Mouse (Mus musculus) liver, embryonic 15.5 days (tissue): ENCODE results near the gene Nap1l5. TPM values are rescaled to one million over a fixed set of nuclear protein-coding genes. Genes with fewer than 3 reads are reported as not detected.

Source experiments
- ATAC-seq: fragments of 200-750 bp; cut with Nextera tagmentation; 2 replicates; pipeline ENCODE4 v1.8.0; 2017; ENCODE audit warnings: moderate number of reproducible peaks, mild to moderate bottlenecking, moderate library complexity; ENCODE audit not compliant: insufficient read depth
- H3K27ac ChIP-seq: fragments of 300-500 bp; sonication (generic); replicated peaks from 2 replicates; pipeline ENCODE4 v1.5.1; 2015; ENCODE audit warnings: mild to moderate bottlenecking, inconsistent platforms
- H3K27me3 ChIP-seq: fragments of 300-500 bp; sonication (generic); 2 replicates; pipeline ENCODE4 v1.6.1; 2015; ENCODE audit warnings: mild to moderate bottlenecking, inconsistent platforms
- H3K36me3 ChIP-seq: fragments of 300-500 bp; sonication (generic); replicated peaks from 2 replicates; pipeline ENCODE4 v1.6.1; 2015; ENCODE audit warnings: moderate library complexity, mild to moderate bottlenecking, inconsistent platforms
- H3K4me1 ChIP-seq: fragments of 300-500 bp; sonication (generic); replicated peaks from 2 replicates; pipeline ENCODE4 v1.6.1; 2015; ENCODE audit warnings: inconsistent platforms
- H3K4me2 ChIP-seq: fragments of 300-500 bp; sonication (generic); 2 replicates; pipeline ENCODE4 v1.6.1; 2015; ENCODE audit warnings: moderate library complexity, mild to moderate bottlenecking, inconsistent platforms
- H3K4me3 ChIP-seq: fragments of 300-500 bp; sonication (generic); replicated peaks from 2 replicates; pipeline ENCODE4 v1.5.1; 2015; ENCODE audit warnings: mild to moderate bottlenecking, inconsistent platforms
- H3K9ac ChIP-seq: fragments of 300-500 bp; sonication (generic); 2 replicates; pipeline ENCODE4 v1.6.1; 2015; ENCODE audit warnings: moderate library complexity, mild to moderate bottlenecking, inconsistent platforms
- H3K9me3 ChIP-seq: fragments of 300-500 bp; sonication (generic); replicated peaks from 2 replicates; pipeline ENCODE4 v1.6.1; 2016; ENCODE audit warnings: inconsistent platforms
- WGBS: fragments of 180-500 bp; shearing (Covaris S2); methylation state at CpG from one replicate; pipeline ENCODE4 v1.1.7; 2015; ENCODE audit warnings: mixed read lengths; ENCODE audit not compliant: insufficient replicate concordance; 5-methylcytosine and 5-hydroxymethylcytosine counted together
- polyA plus RNA-seq: library from polyadenylated mRNA; unstranded; fragments of >200 nt; fragmentation: Nextera tagmentation; extraction: Ambion mirVana; gene quantifications from 2 replicates; pipeline ENCODE4 v1.2.1, GENCODE M21; 2015

Gene Nap1l5
- 0.06 and 0.10 TPM in 2 replicates for polyA plus RNA-seq

DNA sequence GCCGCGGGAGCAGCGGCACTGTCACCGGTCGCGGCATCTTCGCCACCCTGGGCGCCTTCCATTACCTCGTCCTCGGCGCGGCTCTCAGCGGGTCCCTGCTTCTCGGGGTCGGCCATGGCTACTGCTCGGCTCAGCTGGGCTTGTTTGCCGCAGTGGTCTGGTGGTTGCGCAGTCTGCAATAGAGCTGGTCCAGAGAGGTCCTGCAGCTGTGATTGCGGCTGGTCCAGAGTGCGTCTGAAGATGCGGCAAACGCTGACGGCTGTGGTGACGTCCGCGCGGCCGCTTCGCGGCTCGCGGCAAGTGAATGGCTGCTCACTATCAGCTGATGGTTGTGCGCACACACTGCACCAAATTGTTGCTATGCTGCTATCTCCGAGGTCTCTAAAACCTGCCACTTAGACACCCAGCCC is at the start of gene Nap1l5:
Nap1l5 (minus strand) TSS at position 225 of the 410 bp plus-strand sequence.
- 55% methylated on average over 34 of the region's 34 CpGs for WGBS
- Histone ChIP-seq H3K27me3 (peaks cover 14% of the 10 kb centered on the region; the same call in 1 of the 2 replicates), H3K4me2 (peak within 1 kb of the TSS; percentile 43), H3K4me1 (no peaks in the 10 kb centered on the region), H3K4me3 (peak within 1 kb of the TSS; percentile 18; the same call in 1 of the 2 replicates), H3K9me3 (no peaks in the 10 kb centered on the region), H3K27ac (no peak within 1 kb of the TSS), H3K9ac (no peak within 1 kb of the TSS), H3K36me3 (no peaks in the 10 kb centered on the region)
- no peak for ATAC-seq

DNA sequence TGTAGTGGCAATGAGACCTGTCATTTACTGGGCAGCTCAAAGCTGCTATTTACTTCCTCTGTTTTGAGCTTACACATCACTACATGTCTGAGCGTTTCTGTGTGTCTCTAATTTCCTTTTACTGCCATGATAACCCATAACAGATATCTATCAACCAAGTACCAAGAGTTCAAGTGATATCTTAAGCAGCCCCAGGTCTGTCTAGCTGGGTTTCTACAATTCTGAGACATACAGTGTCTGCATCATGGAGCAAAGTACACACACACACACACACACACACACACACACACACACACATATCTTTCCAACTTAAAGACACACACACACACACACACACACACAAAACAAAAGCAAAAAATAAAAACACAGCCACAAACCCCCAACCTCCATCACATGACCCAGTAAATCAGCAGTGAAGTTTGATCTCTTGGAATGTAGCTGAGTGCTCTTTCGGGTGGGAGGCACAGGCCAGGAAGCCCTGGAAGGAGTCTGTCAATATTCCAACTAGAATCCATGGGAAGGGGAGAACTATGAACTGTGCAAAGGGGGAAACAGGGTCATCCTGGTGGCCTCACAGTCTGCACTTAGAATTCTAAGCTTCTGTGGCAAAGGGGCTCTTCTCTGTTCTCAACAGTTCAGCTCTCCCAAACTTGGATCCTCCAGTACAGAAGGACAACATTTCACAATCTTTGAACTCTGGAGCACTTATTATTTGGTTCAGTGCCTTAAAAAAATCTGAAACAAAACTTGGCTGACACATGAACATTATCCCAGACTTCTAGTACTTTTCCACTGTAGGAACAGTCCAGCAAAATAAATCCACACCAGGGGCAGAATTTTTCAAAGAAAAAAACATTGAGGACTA is 44.5 kb upstream of the Nap1l5 start:
- H3K4me2 ChIP-seq: no peak overlapping the region
- H3K4me1 ChIP-seq: no peaks in the 10 kb centered on the region
- H3K36me3 ChIP-seq: peaks cover 7% of the 10 kb centered on the region; the same call in 1 of the 2 replicates
- H3K27me3 ChIP-seq: no peaks in the 10 kb centered on the region
- H3K4me3 ChIP-seq: no peak overlapping the region
- no peak overlapping the region for H3K27ac ChIP-seq
- H3K9ac ChIP-seq: no peak overlapping the region
- H3K9me3 ChIP-seq: no peaks in the 10 kb centered on the region
- ATAC-seq: 0 out of 2 replicates have a peak, but pooled peaks have one; percentile 9
- 30% methylated on average over 2 of the region's 2 CpGs for WGBS

DNA sequence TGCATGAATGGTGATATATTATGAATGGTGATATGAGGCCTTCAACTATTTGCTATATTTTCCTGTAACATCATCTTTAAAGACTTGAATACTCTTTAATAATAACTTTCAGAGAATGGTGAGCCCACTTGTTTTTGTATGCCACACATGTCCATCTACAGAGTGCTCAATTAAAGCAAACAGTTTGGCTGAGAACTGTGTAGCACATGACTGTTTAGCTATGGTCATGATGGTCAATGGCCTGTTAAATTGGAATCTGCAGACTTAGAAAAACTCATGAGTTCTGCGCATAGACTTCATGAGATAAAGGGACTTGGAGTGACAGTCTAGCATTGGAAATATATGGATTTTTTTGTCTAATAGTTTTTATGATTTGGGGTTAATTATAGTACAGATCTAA is 43.5 kb upstream of the Nap1l5 start:
- WGBS: 81% methylated on average over 1 of the region's 1 CpGs
- Histone ChIP-seq H3K9ac (no peak overlapping the region), H3K27ac (no peak overlapping the region), H3K4me2 (no peak overlapping the region), H3K4me3 (no peak overlapping the region), H3K4me1 (no peaks in the 10 kb centered on the region), H3K9me3 (no peaks in the 10 kb centered on the region), H3K36me3 (peaks cover 7% of the 10 kb centered on the region; the same call in 1 of the 2 replicates), H3K27me3 (no peaks in the 10 kb centered on the region)
- no peak for ATAC-seq

DNA sequence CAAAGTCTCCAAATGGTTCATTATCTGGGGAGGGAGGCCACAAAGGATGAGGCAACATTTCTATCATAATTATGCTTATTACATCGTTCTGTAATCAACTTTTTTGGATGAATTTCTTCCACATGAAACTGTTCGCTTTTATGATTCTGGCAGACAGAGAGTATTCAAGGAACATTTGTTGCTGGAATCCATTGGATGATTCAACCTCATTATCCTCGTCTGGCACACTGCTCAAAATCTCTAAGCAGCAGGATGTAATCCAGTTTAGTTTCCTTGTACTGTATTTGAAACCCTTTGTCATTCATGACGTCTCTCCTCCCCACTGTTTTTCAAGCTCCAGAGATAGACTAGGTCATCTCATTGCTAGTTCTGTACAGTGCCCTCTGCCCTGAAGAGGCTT is 40.0 kb upstream of the Nap1l5 start:
- H3K4me3 ChIP-seq: no peak overlapping the region
- no peak overlapping the region for H3K4me2 ChIP-seq
- no peaks in the 10 kb centered on the region for H3K9me3 ChIP-seq
- H3K27ac ChIP-seq: no peak overlapping the region
- H3K4me1 ChIP-seq: no peaks in the 10 kb centered on the region
- peaks cover 4% of the 10 kb centered on the region; the same call in 1 of the 2 replicates for H3K36me3 ChIP-seq
- H3K9ac ChIP-seq: no peak overlapping the region
- ATAC-seq: no peak
- 56% methylated on average over 4 of the region's 4 CpGs for WGBS
- no peaks in the 10 kb centered on the region for H3K27me3 ChIP-seq

DNA sequence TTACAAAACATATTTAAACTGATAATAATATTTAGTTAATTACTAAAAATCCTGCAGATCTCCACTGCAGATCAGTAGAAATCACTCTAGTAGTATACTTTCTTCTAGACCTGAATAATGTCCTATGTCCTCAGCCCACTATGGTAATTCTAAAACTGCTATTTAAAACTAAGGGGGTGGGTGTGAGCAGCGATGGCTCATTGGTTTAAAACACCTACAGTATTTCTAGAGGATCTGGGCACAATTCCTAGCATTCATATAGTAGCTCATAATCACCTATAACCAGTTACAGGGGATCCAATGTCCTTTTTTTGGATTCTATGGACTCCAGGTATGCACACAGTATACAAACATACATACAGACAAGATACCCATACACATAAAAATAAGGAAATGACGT is 39.4 kb upstream of the Nap1l5 start:
- no peaks in the 10 kb centered on the region for H3K9me3 ChIP-seq
- 36% methylated on average over 2 of the region's 2 CpGs for WGBS
- H3K4me2 ChIP-seq: no peak overlapping the region
- peaks cover 4% of the 10 kb centered on the region; the same call in 1 of the 2 replicates for H3K36me3 ChIP-seq
- H3K27ac ChIP-seq: no peak overlapping the region
- ATAC-seq: no peak
- H3K4me1 ChIP-seq: no peaks in the 10 kb centered on the region
- no peaks in the 10 kb centered on the region for H3K27me3 ChIP-seq
- H3K9ac ChIP-seq: no peak overlapping the region
- no peak overlapping the region for H3K4me3 ChIP-seq

DNA sequence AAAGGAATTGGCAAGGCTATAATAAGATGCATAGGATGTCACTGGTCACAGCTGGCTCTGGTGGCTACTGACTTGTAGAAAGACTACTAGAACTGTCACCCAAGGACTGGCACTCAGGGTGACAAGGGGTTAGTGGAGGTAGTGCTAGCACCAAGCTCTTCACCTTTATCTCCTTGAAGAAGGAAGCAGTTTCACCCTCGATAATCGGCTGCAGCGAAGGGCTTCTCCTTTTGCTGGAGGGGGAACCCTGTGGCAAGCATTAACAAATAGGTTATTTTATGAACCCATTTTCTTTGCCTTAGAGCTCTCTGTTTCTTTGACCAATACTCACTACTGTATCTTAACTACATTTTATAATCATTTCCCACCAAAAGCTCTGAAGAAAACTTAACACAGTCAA is 37.1 kb upstream of the Nap1l5 start:
- H3K4me3 ChIP-seq: no peak overlapping the region
- H3K4me1 ChIP-seq: no peaks in the 10 kb centered on the region
- H3K27me3 ChIP-seq: no peaks in the 10 kb centered on the region
- H3K9me3 ChIP-seq: no peaks in the 10 kb centered on the region
- H3K36me3 ChIP-seq: peaks cover 4% of the 10 kb centered on the region; the same call in 1 of the 2 replicates
- WGBS: 15% methylated on average over 3 of the region's 3 CpGs
- H3K4me2 ChIP-seq: no peak overlapping the region
- no peak overlapping the region for H3K9ac ChIP-seq
- no peak for ATAC-seq
- H3K27ac ChIP-seq: no peak overlapping the region

DNA sequence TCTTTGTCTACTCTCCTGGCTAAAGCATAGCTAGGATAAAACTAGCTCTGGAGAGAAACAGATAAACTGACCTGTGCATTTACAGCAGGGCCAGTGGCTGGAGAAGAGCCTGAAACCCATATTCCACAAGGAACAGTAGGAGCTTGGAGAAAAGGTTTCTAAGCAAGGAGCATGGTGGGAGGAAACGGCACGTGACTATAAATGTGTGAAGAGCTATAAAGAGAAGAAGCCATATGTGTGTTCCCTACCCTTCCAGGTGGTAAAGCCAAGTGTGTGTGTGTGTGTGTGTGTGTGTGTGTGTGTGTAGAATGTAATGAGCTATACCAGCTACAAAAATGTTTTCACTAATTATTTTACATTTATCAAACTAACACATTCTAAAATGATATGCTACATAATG is 35.4 kb upstream of the Nap1l5 start:
- H3K4me2 ChIP-seq: no peak overlapping the region
- H3K27ac ChIP-seq: no peak overlapping the region
- no peaks in the 10 kb centered on the region for H3K9me3 ChIP-seq
- ATAC-seq: no peak
- no peaks in the 10 kb centered on the region for H3K27me3 ChIP-seq
- H3K9ac ChIP-seq: no peak overlapping the region
- no peaks in the 10 kb centered on the region for H3K4me1 ChIP-seq
- H3K36me3 ChIP-seq: no peaks in the 10 kb centered on the region
- WGBS: 79% methylated on average over 2 of the region's 2 CpGs
- H3K4me3 ChIP-seq: no peak overlapping the region

DNA sequence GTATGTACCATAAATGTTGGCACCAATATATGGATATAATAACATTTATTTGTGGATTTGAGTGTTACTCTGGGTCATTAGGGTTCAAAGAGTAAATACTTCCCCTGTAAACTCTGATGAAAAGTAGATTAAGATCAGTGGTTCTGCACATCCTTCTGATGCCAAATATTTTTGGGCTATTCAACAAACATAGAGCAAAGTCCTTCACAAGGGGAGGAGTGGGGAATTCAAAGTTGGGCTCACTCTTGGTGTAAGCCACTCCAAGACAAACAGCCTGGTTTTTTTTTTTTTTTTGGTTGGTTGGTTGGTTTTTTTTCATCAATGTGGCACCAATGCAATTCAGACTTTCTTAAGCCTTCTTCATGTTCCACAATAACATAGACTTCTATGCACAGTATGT is 30.9 kb upstream of the Nap1l5 start:
- no peak overlapping the region for H3K4me2 ChIP-seq
- no peak overlapping the region for H3K9ac ChIP-seq
- no peak for ATAC-seq
- no peaks in the 10 kb centered on the region for H3K9me3 ChIP-seq
- no peak overlapping the region for H3K4me3 ChIP-seq
- H3K27me3 ChIP-seq: no peaks in the 10 kb centered on the region
- H3K4me1 ChIP-seq: no peaks in the 10 kb centered on the region
- H3K27ac ChIP-seq: no peak overlapping the region
- no peaks in the 10 kb centered on the region for H3K36me3 ChIP-seq

DNA sequence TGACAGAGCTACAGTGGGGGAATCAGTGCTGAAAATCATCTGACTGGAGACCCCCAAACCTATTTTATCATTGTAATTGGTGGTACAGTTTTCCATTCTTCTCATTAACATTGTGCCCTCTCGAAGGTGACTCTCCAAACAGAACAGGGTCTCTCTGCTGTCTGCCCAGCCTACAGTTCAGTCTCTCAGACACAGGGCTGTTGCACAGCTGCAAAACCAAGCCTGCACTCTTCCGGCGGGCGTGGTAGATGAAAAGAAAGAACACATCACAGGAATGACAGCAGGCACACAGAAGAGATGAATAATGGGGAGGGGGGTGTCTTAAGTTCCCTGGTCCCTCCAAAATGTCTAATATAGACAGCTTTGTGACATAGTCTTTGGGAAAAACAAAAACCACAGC is 27.3 kb upstream of the Nap1l5 start:
- ATAC-seq: no peak
- H3K9me3 ChIP-seq: no peaks in the 10 kb centered on the region
- no peaks in the 10 kb centered on the region for H3K27me3 ChIP-seq
- H3K4me3 ChIP-seq: no peak overlapping the region
- no peaks in the 10 kb centered on the region for H3K36me3 ChIP-seq
- H3K4me1 ChIP-seq: no peaks in the 10 kb centered on the region
- WGBS: 61% methylated on average over 4 of the region's 4 CpGs
- H3K27ac ChIP-seq: no peak overlapping the region
- H3K9ac ChIP-seq: no peak overlapping the region
- no peak overlapping the region for H3K4me2 ChIP-seq

DNA sequence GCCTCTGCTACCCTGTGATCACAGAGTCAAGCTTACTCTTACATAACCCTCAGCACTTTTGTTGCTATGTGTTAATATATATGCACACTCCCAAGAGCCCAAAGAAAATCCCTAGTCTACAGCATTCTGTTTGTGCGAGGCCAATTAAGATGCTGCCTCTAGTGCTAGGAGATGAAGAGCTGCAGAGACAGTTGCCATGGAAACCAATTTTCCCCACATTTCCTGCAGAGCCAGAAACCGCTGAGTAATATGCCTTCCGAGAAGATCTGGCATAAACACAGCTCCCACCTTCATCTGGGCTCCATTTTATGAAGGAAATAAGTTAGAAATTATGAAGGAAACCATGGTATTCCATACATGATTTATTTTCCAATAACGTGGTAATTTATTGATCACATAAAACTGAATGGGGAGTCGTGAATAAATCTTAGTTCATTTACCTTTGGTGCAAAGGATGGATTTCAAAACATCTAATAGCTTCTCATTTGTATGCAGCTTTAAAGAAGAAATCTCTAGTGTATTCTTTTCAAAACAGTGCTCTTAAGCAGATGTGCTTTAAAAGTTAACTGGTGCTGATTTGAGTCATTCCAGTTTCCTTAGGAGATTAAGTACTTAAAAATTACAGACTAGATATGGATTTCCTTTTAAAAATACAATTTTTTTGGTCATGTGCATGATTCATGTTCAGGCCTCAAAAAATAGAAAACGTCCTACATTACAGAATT is 26.5 kb upstream of the Nap1l5 start:
- ATAC-seq: no peak
- no peak overlapping the region for H3K4me3 ChIP-seq
- WGBS: 47% methylated on average over 6 of the region's 6 CpGs

DNA sequence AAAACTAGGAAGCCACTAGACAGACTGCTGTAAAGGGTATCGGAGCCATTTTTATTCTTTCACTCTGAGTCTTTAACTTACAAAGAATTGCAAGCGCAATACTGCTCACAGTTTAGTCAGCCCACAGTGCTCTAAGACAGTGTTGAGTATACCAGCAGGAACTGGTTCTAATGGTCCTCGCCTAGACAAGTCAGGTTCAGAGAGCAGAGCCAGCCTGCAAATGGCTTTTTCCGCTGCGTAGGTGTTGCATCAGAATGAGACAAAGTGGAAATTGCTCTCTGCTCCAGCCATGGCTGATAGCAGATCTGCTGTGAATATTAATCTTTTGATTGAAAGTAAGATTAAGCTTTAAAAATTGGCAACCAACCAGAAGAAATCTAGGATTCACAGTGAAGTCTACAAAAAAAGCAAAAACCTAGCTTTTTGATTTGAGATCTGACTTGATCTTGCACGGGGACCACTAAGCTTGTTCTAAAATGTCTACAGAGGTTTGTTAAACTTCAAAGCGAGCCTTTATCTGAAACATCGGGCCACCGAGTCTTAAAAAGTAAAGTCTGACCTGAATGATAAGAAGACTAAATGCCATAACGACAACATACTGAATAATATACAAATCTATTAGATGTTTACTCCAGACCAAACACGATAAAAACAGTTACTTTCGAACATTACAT is 25.8 kb upstream of the Nap1l5 start:
- H3K4me3 ChIP-seq: no peak overlapping the region
- 73% methylated on average over 12 of the region's 12 CpGs for WGBS
- H3K27ac ChIP-seq: no peak overlapping the region
- H3K4me1 ChIP-seq: no peaks in the 10 kb centered on the region
- H3K9ac ChIP-seq: no peak overlapping the region
- no peaks in the 10 kb centered on the region for H3K27me3 ChIP-seq
- ATAC-seq: no peak
- H3K4me2 ChIP-seq: no peak overlapping the region
- no peaks in the 10 kb centered on the region for H3K36me3 ChIP-seq
- no peaks in the 10 kb centered on the region for H3K9me3 ChIP-seq

More for the DNA sequence above, 26.5 kb upstream of the Nap1l5 start:
- Histone ChIP-seq H3K9ac (no peak overlapping the region), H3K4me2 (no peak overlapping the region), H3K27ac (no peak overlapping the region), H3K9me3 (no peaks in the 10 kb centered on the region), H3K27me3 (no peaks in the 10 kb centered on the region), H3K4me1 (no peaks in the 10 kb centered on the region), H3K36me3 (no peaks in the 10 kb centered on the region)
